Mouse (Mus musculus) spleen, postnatal 10 days (tissue): ENCODE data around the gene Mrpl54.

Source experiments
- DNase-seq, 2 experiments: peaks; one replicate each; pipeline ENCODE4 v3.0.0; 2021 to 2022; ENCODE audit warnings: low spot score in 2 of 2

The Mrpl54 gene

GRCm38 (mm10) chr10:81266211-81267105 lies at the start of gene Mrpl54, which contains the start of gene Apba3:
Mrpl54 (minus strand) TSS chr10:81266934.
Apba3 (plus strand) TSS chr10:81266960.
- peak; percentile 98 for DNase-seq

GRCm38 (mm10) chr10:81315587-81315986 lies 48.9 kb upstream of the Mrpl54 start:
- DNase-seq: no peak

DNA sequence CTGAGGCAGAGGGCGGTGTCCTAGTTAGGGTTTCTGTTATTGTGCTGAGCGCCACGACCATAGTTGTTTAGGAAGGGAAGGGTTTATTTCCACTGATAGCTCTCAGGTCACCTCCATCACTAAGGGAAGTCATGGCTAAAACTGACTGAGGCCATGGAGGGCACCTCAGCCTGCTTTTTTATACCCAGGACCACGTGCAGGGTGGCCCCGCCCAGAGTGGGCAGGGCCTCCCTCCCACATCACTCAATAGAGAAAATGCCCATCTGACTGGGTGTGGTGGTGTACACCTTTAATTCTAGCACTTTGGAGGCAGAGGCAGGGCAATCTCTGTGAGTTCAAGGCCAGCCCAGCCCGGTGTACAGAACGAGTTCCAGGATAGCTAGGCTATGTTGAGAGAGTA lies 47.5 kb upstream of the Mrpl54 start:
- DNase-seq: no peak

- DNase-seq: no peak
These were observed 46.8 kb upstream of the Mrpl54 start for GRCm38 (mm10) chr10:81313581-81313980.

DNA sequence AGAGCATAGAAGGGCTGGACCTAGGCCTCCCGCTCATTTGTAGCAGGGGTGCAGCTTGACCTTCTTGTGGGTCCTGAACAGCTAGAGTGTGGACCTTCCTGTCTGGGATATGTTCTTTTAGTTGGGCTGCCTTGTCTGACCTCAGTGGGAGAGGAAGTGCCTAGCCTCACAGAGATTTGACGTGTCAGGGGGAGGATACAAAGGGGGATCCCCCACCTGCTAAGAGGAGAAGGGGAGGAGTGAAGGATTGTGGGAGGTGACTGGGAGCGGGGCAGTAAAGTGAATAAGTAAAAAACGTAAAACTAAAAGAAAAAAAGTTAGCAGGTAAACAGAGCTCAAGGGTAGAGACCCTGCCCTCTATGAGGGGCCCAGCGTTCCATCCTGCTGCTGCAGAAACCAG lies 42.8 kb upstream of the Mrpl54 start:
- no peak for DNase-seq

DNA sequence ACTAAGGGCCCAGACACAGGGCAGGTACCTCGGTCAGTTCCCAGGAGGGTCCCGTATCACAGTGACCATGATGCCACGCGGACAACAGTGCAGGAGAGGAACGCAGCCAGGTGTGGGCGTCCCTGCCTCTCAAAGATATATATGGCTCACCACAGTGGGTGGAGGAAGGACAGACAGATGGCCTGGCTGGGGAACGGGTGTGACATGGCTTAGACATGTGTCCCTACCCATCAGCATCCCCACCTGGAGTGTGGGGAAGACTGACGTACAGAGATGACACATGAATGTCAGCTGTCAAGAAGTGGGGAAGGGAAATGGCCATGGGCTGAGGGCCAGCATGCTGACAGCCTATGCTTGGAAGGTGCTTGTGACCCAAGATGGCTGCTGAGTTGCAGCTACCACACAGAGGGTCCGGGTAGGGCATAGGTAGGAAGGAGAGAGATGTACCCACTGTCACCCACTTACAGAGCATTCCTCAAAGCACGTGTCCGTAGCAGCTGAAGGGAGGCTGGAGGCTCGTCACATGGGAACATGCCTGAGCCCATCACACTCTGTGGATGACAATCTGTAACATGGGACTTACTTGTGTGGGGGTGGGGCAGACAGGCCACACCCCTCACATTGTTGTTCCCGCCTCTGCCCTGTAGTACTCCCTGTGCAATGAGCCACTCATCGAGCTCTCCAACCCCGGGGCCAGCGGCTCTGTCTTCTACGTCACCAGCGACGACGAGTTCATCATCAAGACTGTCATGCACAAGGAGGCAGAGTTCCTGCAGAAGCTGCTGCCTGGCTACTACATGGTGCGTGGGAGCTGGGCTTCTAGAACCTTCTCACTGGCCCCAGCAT lies 40.3 kb upstream of the Mrpl54 start:
- no peak for DNase-seq

DNA sequence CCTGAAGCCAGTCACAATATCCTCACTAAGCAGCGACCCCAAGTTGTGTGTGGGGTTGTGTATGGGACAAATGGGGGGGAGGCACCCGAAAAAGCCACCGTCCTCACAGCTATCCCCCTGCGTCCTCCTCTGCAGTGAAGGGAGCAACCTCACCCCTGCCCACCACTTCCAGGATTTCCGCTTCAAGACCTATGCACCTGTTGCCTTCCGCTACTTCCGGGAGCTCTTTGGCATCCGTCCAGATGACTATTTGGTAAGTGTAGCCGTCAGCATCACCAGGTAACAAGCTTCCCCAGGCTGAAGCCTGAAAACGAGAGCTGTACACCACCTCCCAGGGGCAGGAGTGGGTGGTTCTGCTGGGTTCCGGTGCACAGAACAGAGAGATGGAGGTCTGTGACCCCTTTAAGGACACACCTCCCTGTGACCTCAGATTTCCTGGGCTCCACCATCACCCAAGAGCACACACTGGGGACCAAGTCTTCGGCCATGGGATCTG lies 39.5 kb upstream of the Mrpl54 start:
- no peak for DNase-seq

GRCm38 (mm10) chr10:81305663-81306062 lies 38.9 kb upstream of the Mrpl54 start:
- DNase-seq: no peak

- DNase-seq: peak in 1 of 2 experiments; percentile 78
These were observed 38.0 kb upstream of the Mrpl54 start for GRCm38 (mm10) chr10:81304597-81305238.

DNA sequence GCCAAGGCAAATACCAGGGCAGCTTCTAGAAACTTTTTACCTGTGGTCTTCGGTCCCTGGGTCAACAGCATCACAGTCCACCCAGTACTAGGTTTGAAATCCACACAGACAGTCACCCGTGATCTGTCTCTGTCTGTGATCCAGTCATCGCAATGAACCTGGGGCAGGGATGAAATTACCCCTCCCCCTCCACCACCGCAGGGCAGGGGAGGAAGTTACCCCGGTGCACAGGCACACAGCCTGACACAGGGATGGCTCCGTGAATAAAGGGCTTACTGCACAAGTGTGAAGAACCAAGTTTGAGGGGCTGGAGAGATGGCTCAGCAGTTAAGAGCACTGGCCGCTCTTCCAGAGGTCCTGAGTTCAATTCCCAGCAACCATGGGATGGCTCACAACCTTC lies 37.0 kb upstream of the Mrpl54 start:
- no peak for DNase-seq

DNA sequence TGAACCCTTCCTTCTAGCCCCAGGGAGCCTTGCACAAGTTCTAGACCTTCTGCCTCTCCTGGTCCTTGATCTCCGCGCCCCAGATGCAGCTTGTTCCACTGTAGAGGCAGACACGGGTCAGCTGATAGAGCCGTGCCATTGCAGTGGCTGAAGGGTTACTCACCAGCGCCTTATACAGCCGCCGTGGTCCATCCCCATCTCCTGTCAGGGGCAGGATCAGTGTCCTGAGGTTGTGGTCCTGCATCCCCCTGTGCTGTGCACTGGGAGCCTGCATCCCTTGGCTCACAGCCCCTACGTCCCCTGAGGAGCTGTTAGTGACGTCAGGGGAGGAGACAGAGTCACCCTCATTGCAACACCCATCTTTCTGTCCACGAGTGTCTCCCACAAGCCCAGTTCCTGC lies 36.5 kb upstream of the Mrpl54 start:
- no peak for DNase-seq

GRCm38 (mm10) chr10:81302781-81303218 lies 36.1 kb upstream of the Mrpl54 start:
- DNase-seq: no peak

- no peak for DNase-seq
These were observed 35.6 kb upstream of the Mrpl54 start for GRCm38 (mm10) chr10:81302288-81302687.

- DNase-seq: no peak
These were observed 34.6 kb upstream of the Mrpl54 start for GRCm38 (mm10) chr10:81301321-81301720.

DNA sequence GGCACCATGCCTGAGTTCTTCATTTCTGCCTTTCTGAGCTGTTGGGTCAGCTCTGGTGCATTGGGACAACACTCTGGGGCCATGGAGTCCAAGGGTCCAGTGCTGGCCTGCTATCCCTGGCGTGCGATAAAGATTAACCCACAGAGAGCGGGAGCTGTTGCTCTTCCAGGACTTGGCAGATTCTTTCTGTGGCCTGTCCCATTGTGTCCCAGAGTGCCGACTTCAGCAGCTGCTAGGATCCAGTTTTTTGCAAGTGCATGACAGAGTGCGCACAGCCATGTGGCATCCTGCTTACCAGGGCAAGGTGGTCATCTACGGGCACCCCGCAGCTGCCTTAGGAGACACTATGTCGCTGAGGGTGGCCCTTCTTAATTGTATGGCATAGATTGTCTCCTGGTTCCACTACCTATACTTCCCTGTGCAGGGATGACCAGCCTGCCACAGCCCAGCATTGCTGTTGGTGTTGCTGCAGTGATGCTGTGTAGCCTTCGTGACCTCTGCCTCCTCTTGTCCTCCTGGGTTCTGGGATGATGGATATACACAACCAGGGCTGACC lies 33.7 kb upstream of the Mrpl54 start:
- no peak for DNase-seq

DNA sequence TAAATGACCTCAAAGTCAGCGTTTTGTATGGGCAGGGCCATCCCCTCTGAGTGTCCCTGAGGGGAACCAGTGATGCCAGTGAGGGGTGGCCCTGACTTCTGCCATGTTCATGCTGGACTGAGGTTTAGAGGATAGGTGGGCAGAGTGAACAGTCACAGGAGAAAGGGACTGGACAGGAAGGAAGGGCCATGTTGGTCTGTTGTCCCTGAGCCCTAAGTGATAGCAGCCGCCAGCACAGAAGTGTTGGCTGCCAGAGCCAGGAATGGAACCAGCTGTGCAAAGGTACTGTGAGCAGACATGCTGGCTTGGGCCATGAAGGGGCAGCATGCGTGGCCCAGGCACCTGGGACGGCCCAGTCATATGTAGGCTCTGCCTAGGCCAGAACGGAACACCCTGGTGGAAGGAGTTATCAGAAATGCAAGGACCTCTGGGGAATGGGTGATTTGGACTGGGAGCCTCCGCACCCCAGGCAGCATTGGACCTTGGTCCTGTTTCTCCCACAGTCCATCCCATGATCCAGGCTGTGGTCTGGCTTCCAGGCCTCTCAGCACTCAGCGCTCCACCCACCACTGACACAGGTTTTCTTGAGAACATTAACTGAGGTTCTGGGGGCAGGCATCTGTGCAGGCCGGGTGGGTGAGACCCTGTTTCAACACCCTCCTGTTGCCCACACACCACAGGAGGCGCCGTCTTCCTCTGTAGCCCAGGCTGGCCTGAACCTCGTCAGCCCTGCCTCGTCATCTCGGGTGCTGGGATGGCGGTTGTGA lies 33.0 kb upstream of the Mrpl54 start:
- no peak for DNase-seq

- peak in 1 of 2 experiments; percentile 67 for DNase-seq
These were observed 31.8 kb upstream of the Mrpl54 start for GRCm38 (mm10) chr10:81298369-81299100.

GRCm38 (mm10) chr10:81297845-81298244 lies 31.1 kb upstream of the Mrpl54 start:
- peak in 1 of 2 experiments; percentile 59 for DNase-seq

- peak in 1 of 2 experiments; percentile 64 for DNase-seq
These were observed 30.5 kb upstream of the Mrpl54 start for GRCm38 (mm10) chr10:81297246-81297645.

DNA sequence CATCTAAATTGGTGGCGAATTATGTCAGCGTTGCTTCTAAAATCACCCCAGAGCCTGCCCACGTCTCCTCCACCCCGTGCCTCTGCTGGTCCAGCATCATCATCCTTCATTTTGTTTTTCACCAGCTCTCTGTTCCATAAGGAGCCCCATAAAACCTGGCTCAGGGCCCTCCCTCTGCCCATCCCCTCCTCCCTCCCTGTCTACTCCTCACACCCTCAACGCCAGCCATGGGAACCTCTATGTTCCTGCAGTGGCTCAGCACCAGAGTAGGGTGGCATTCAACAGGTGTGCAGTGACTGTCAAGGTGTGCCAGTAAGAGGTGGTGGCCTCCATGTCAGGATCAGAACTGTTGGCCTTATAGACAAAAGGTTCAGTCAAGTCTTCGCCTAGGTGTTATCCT lies 28.5 kb upstream of the Mrpl54 start:
- DNase-seq: no peak
